Mouse (Mus musculus): ENCODE measurements around the gene Cant1. TPM values are rescaled to one million over a fixed set of nuclear protein-coding genes. Genes with fewer than 3 reads are reported as not detected.

The Cant1 gene
- total RNA-seq, 1 experiment, result 45.4 TPM

GRCm38 (mm10) chr11:118443201-118443970, 24.5 kb upstream of the Cant1 start:
- Histone ChIP-seq H3K4me1 (ENCODE audit: control insufficient read depth in 2 of 2, insufficient read depth in 2 of 2, low read length in 2 of 2, poor library complexity in 1 of 2) (peaks cover 0 to 8% of the 10 kb centered on the region in 2 experiments; a peak in 2 of 4 replicates), H3K36me3 (ENCODE audit: control insufficient read depth, insufficient read depth, low read length, poor library complexity, severe bottlenecking) (no peaks in the 10 kb centered on the region), H3K9me3 (ENCODE audit: control insufficient read depth, insufficient read depth, low read depth, low read length) (no peaks in the 10 kb centered on the region), H3K4me3 (ENCODE audit: insufficient read depth in 1 of 2, low read depth in 1 of 2, low read length in 2 of 2, poor library complexity in 1 of 2, severe bottlenecking in 1 of 2) (no peak overlapping the region), H3K9ac (ENCODE audit: insufficient read depth, low read depth, low read length, poor library complexity, severe bottlenecking) (no peak overlapping the region), H3K27ac (ENCODE audit: insufficient read depth, low read depth, low read length, poor library complexity, severe bottlenecking) (no peak overlapping the region)
- in situ Hi-C loops (cut with MboI; ENCODE audit: low sequenced_read_pairs in 2 of 2, unreplicated experiment in 2 of 2), result no loop called here
- no peak for DNase-seq (ENCODE audit: low read depth, low spot score)
- no peak for TF ChIP-seq HCFC1 (IDR thresholded peaks at IDR 0.05; ENCODE audit: borderline replicate concordance, insufficient read depth, low read length)
- no peak for TF ChIP-seq ZNF384 (IDR thresholded peaks at IDR 0.05; ENCODE audit: low read depth, low read length)
- no peak for TF ChIP-seq CHD2 (IDR thresholded peaks at IDR 0.05; ENCODE audit: low read depth, low read length)
- no peak for TF ChIP-seq ZC3H11A (IDR thresholded peaks at IDR 0.05; ENCODE audit: borderline replicate concordance, low read depth, low read length)
- TF ChIP-seq MAFK (IDR thresholded peaks at IDR 0.05; ENCODE audit: insufficient read depth, low read depth, low read length), result no peak

GRCm38 (mm10) chr11:118442691-118443090, 23.8 kb upstream of the Cant1 start:
- Histone ChIP-seq H3K9me3 (ENCODE audit: control insufficient read depth, insufficient read depth, low read depth, low read length) (no peaks in the 10 kb centered on the region), H3K9ac (ENCODE audit: insufficient read depth, low read depth, low read length, poor library complexity, severe bottlenecking) (no peak overlapping the region), H3K4me3 (ENCODE audit: insufficient read depth in 1 of 2, low read depth in 1 of 2, low read length in 2 of 2, poor library complexity in 1 of 2, severe bottlenecking in 1 of 2) (no peak overlapping the region), H3K36me3 (ENCODE audit: control insufficient read depth, insufficient read depth, low read length, poor library complexity, severe bottlenecking) (no peaks in the 10 kb centered on the region), H3K27ac (ENCODE audit: insufficient read depth, low read depth, low read length, poor library complexity, severe bottlenecking) (no peak overlapping the region), H3K4me1 (ENCODE audit: control insufficient read depth in 2 of 2, insufficient read depth in 2 of 2, low read length in 2 of 2, poor library complexity in 1 of 2) (peaks cover 0 to 9% of the 10 kb centered on the region in 2 experiments; a peak in 2 of 4 replicates)
- no peak for TF ChIP-seq MAFK (IDR thresholded peaks at IDR 0.05; ENCODE audit: insufficient read depth, low read depth, low read length)
- TF ChIP-seq ZC3H11A (IDR thresholded peaks at IDR 0.05; ENCODE audit: borderline replicate concordance, low read depth, low read length), result no peak
- no peak for TF ChIP-seq HCFC1 (IDR thresholded peaks at IDR 0.05; ENCODE audit: borderline replicate concordance, insufficient read depth, low read length)
- no peak for TF ChIP-seq CHD2 (IDR thresholded peaks at IDR 0.05; ENCODE audit: low read depth, low read length)
- no peak for TF ChIP-seq ZNF384 (IDR thresholded peaks at IDR 0.05; ENCODE audit: low read depth, low read length)
- in situ Hi-C loops (cut with MboI; ENCODE audit: low sequenced_read_pairs in 2 of 2, unreplicated experiment in 2 of 2), result no loop called here
- DNase-seq (ENCODE audit: low read depth, low spot score), result no peak

- Histone ChIP-seq H3K9me3 (ENCODE audit: control insufficient read depth, insufficient read depth, low read depth, low read length) (no peaks in the 10 kb centered on the region), H3K4me1 (ENCODE audit: control insufficient read depth in 2 of 2, insufficient read depth in 2 of 2, low read length in 2 of 2, poor library complexity in 1 of 2) (peaks cover 0 to 11% of the 10 kb centered on the region in 2 experiments; a peak in 3 of 4 replicates), H3K27ac (ENCODE audit: insufficient read depth, low read depth, low read length, poor library complexity, severe bottlenecking) (no peak overlapping the region), H3K9ac (ENCODE audit: insufficient read depth, low read depth, low read length, poor library complexity, severe bottlenecking) (no peak overlapping the region), H3K36me3 (ENCODE audit: control insufficient read depth, insufficient read depth, low read length, poor library complexity, severe bottlenecking) (no peaks in the 10 kb centered on the region), H3K4me3 (ENCODE audit: insufficient read depth in 1 of 2, low read depth in 1 of 2, low read length in 2 of 2, poor library complexity in 1 of 2, severe bottlenecking in 1 of 2) (no peak overlapping the region)
- TF ChIP-seq ZC3H11A (IDR thresholded peaks at IDR 0.05; ENCODE audit: borderline replicate concordance, low read depth, low read length) (no peak), MAFK (IDR thresholded peaks at IDR 0.05; ENCODE audit: insufficient read depth, low read depth, low read length) (no peak), HCFC1 (IDR thresholded peaks at IDR 0.05; ENCODE audit: borderline replicate concordance, insufficient read depth, low read length) (no peak), ZNF384 (IDR thresholded peaks at IDR 0.05; ENCODE audit: low read depth, low read length) (no peak), CHD2 (IDR thresholded peaks at IDR 0.05; ENCODE audit: low read depth, low read length) (no peak)
- in situ Hi-C loops (cut with MboI; ENCODE audit: low sequenced_read_pairs in 2 of 2, unreplicated experiment in 2 of 2), result no loop called here
- DNase-seq (ENCODE audit: low read depth, low spot score), result no peak
These were observed 20.0 kb upstream of the Cant1 start for GRCm38 (mm10) chr11:118438665-118439414.

GRCm38 (mm10) chr11:118436471-118436935, 17.6 kb upstream of the Cant1 start:
- Histone ChIP-seq H3K9ac (ENCODE audit: insufficient read depth, low read depth, low read length, poor library complexity, severe bottlenecking) (no peak overlapping the region), H3K4me3 (ENCODE audit: insufficient read depth in 1 of 2, low read depth in 1 of 2, low read length in 2 of 2, poor library complexity in 1 of 2, severe bottlenecking in 1 of 2) (no peak overlapping the region), H3K9me3 (ENCODE audit: control insufficient read depth, insufficient read depth, low read depth, low read length) (no peaks in the 10 kb centered on the region), H3K27ac (ENCODE audit: insufficient read depth, low read depth, low read length, poor library complexity, severe bottlenecking) (no peak overlapping the region), H3K36me3 (ENCODE audit: control insufficient read depth, insufficient read depth, low read length, poor library complexity, severe bottlenecking) (no peaks in the 10 kb centered on the region), H3K4me1 (ENCODE audit: control insufficient read depth in 2 of 2, insufficient read depth in 2 of 2, low read length in 2 of 2, poor library complexity in 1 of 2) (peaks cover 0 to 17% of the 10 kb centered on the region in 2 experiments)
- no peak for TF ChIP-seq ZC3H11A (IDR thresholded peaks at IDR 0.05; ENCODE audit: borderline replicate concordance, low read depth, low read length)
- TF ChIP-seq MAFK (IDR thresholded peaks at IDR 0.05; ENCODE audit: insufficient read depth, low read depth, low read length), result no peak
- no peak for TF ChIP-seq ZNF384 (IDR thresholded peaks at IDR 0.05; ENCODE audit: low read depth, low read length)
- TF ChIP-seq CHD2 (IDR thresholded peaks at IDR 0.05; ENCODE audit: low read depth, low read length), result no peak
- no peak for TF ChIP-seq HCFC1 (IDR thresholded peaks at IDR 0.05; ENCODE audit: borderline replicate concordance, insufficient read depth, low read length)
- in situ Hi-C loops (cut with MboI; ENCODE audit: low sequenced_read_pairs in 2 of 2, unreplicated experiment in 2 of 2), result no loop called here
- no peak for DNase-seq (ENCODE audit: low read depth, low spot score)
